Mouse (Mus musculus) G1E (cell line): ENCODE data around the gene Mfn2. TPM values are rescaled to one million over a fixed set of nuclear protein-coding genes. Genes with fewer than 3 reads are reported as not detected.

Source experiments
- ATAC-seq: 2 replicates; pipeline ENCODE4 v1.8.0; 2016; ENCODE audit warnings: mild to moderate bottlenecking; ENCODE audit not compliant: insufficient number of reproducible peaks, poor library complexity, low FRiP score, severe bottlenecking; ENCODE audit errors: extremely low read depth
- DNase-seq: peaks from one replicate; pipeline ENCODE4 v3.0.0; 2012; ENCODE audit warnings: low spot score
- H3K27me3 ChIP-seq: 2 replicates; pipeline ENCODE4 v1.6.1; 2012; ENCODE audit warnings: mild to moderate bottlenecking, low read length, inconsistent platforms; ENCODE audit not compliant: insufficient read depth
- H3K36me3 ChIP-seq: replicated peaks from 2 replicates; pipeline ENCODE3; 2012; ENCODE audit warnings: mild to moderate bottlenecking, inconsistent platforms
- H3K4me1 ChIP-seq: 2 replicates; pipeline ENCODE4 v1.6.1; 2012; ENCODE audit warnings: low read depth, low read length, inconsistent platforms, mixed read lengths; ENCODE audit not compliant: insufficient read depth
- H3K4me3 ChIP-seq: 2 replicates; pipeline ENCODE4 v1.5.1; 2012; ENCODE audit warnings: low read depth, mild to moderate bottlenecking, inconsistent platforms, low read length, moderate library complexity, mixed read lengths
- H3K9me3 ChIP-seq: replicated peaks from 2 replicates; pipeline ENCODE4 v1.6.1; 2012; ENCODE audit warnings: inconsistent platforms
- CTCF ChIP-seq: IDR thresholded peaks from 2 replicates; pipeline ENCODE4 v1.5.1; 2012; ENCODE audit warnings: low read depth, low read length, inconsistent platforms, mixed read lengths
- GATA1 ChIP-seq: IDR thresholded peaks from 2 replicates; pipeline ENCODE4 v1.6.1; 2012; ENCODE audit warnings: borderline replicate concordance, low read length, inconsistent platforms, mixed read lengths
- GATA2 ChIP-seq: IDR thresholded peaks from 2 replicates; pipeline ENCODE4 v1.6.1; 2012; ENCODE audit warnings: low read depth, low read length, inconsistent platforms, borderline replicate concordance
- POLR2AphosphoS5 ChIP-seq: IDR thresholded peaks from 2 replicates; pipeline ENCODE4 v1.6.1; 2012; ENCODE audit warnings: low read depth, low read length, inconsistent platforms; ENCODE audit not compliant: insufficient replicate concordance
- TAL1 ChIP-seq: conservative IDR thresholded peaks from 2 replicates; pipeline ENCODE4 v1.6.1; 2012; ENCODE audit warnings: low read depth, low read length, inconsistent platforms, mixed read lengths
- polyA plus RNA-seq: library from polyadenylated mRNA; stranded (reverse); fragments of >175 nt; gene quantifications from 2 replicates; pipeline ENCODE4 v1.2.3, GENCODE M21; 2012
- total RNA-seq, 2 experiments: library from RNA; stranded (forward) in 1 of 2; stranded (reverse) in 1 of 2; fragments of 200-1000 nt in 1 of 2; fragments of >200 nt in 1 of 2; fragmentation: Nextera tagmentation in 1 of 2; gene quantifications; 2 replicates each; pipeline ENCODE4 v1.2.3; 2014 to 2017

The Mfn2 gene
- total and polyA plus RNA-seq, 3 experiments: 18.3 to 21.0 (median 18.9) TPM

- no peak for DNase-seq
- H3K4me1 ChIP-seq: no peaks in the 10 kb centered on the region
Measured at GRCm38 (mm10) chr4:147866056-147866455, 38.4 kb downstream of the Mfn2 start.

GRCm38 (mm10) chr4:147865651-147866050, 38.9 kb downstream of the Mfn2 start:
- H3K4me1 ChIP-seq: 0 out of 2 replicates have a peak, but pooled peaks cover 3% of the 10 kb centered on the region
- H3K27me3 ChIP-seq: peaks cover 3% of the 10 kb centered on the region; the same call in 1 of the 2 replicates
- H3K9me3 ChIP-seq: peaks cover 17% of the 10 kb centered on the region
- no peak overlapping the region for H3K4me3 ChIP-seq
- ATAC-seq: no peak
- H3K36me3 ChIP-seq: no peaks in the 10 kb centered on the region
- DNase-seq: no peak
- TF ChIP-seq GATA2 (no peak), CTCF (no peak), GATA1 (no peak), POLR2AphosphoS5 (no peak), TAL1 (no peak)

More at GRCm38 (mm10) chr4:147866056-147866455, 38.4 kb downstream of the Mfn2 start:
- peaks cover 3% of the 10 kb centered on the region; the same call in 1 of the 2 replicates for H3K27me3 ChIP-seq
- peaks cover 17% of the 10 kb centered on the region for H3K9me3 ChIP-seq
- ATAC-seq: no peak
- TF ChIP-seq GATA2: no peak
- no peak for TF ChIP-seq TAL1
- no peak for TF ChIP-seq POLR2AphosphoS5
- no peak for TF ChIP-seq CTCF
- TF ChIP-seq GATA1: no peak
- no peak overlapping the region for H3K4me3 ChIP-seq
- H3K36me3 ChIP-seq: no peaks in the 10 kb centered on the region

- H3K9me3 ChIP-seq: no peaks in the 10 kb centered on the region
- ATAC-seq (no peak), DNase-seq (no peak)
- H3K27me3 ChIP-seq: peaks cover 3% of the 10 kb centered on the region; the same call in 1 of the 2 replicates
- 0 out of 2 replicates have a peak, but pooled peaks cover 3% of the 10 kb centered on the region for H3K4me1 ChIP-seq
- H3K4me3 ChIP-seq: no peak overlapping the region
- TF ChIP-seq POLR2AphosphoS5 (no peak), GATA2 (no peak), GATA1 (no peak), CTCF (no peak), TAL1 (no peak)
- H3K36me3 ChIP-seq: no peaks in the 10 kb centered on the region
Measured at GRCm38 (mm10) chr4:147862051-147862450, 42.5 kb downstream of the Mfn2 start.

- no peak for ATAC-seq
- H3K27me3 ChIP-seq: no peaks in the 10 kb centered on the region
- TF ChIP-seq CTCF: no peak
- TF ChIP-seq GATA1: no peak
- H3K9me3 ChIP-seq: no peaks in the 10 kb centered on the region
- peaks cover 19% of the 10 kb centered on the region for H3K4me1 ChIP-seq
- H3K36me3 ChIP-seq: peaks cover 8% of the 10 kb centered on the region
- DNase-seq: no peak
- H3K4me3 ChIP-seq: no peak overlapping the region
Measured at GRCm38 (mm10) chr4:147850776-147851175, 53.7 kb downstream of the Mfn2 start.

GRCm38 (mm10) chr4:147848584-147848991, 55.9 kb downstream of the Mfn2 start:
- peaks cover 14% of the 10 kb centered on the region for H3K36me3 ChIP-seq
- peak; percentile 36; the same call in 1 of the 2 replicates for ATAC-seq
- DNase-seq: no peak
- H3K4me1 ChIP-seq: peaks cover 19% of the 10 kb centered on the region
- H3K9me3 ChIP-seq: no peaks in the 10 kb centered on the region
- H3K27me3 ChIP-seq: no peaks in the 10 kb centered on the region
- H3K4me3 ChIP-seq: peak overlapping the region; percentile 82
- TF ChIP-seq GATA2 (no peak), CTCF (no peak)

GRCm38 (mm10) chr4:147847614-147848583, 56.6 kb downstream of the Mfn2 start, which contains the start of gene Zfp933:
Gene Zfp933, minus strand, starts transcription at chr4:147848366.
- Histone ChIP-seq H3K9me3 (no peaks in the 10 kb centered on the region), H3K4me3 (peak within 1 kb of the TSS; percentile 82), H3K27me3 (no peaks in the 10 kb centered on the region), H3K36me3 (peaks cover 21% of the 10 kb centered on the region), H3K4me1 (peaks cover 19% of the 10 kb centered on the region)
- TF ChIP-seq CTCF (no peak), POLR2AphosphoS5 (no peak)
- DNase-seq (peak; percentile 39), ATAC-seq (peak; percentile 69)
